Mouse (Mus musculus): ENCODE data around the gene Il23a. TPM values are rescaled to one million over a fixed set of nuclear protein-coding genes. Genes with fewer than 3 reads are reported as not detected.
"Not testable (repeated sequence)": the region's sequence is repeated elsewhere in the genome, so short reads cannot be mapped to it uniquely, and the experiment has no call there.

The Il23a gene
- polyA plus RNA-seq, 2 experiments = 0.28 to 0.31 TPM

- H3K27me3 ChIP-seq (ENCODE audit: control insufficient read depth, insufficient read depth, low read length) = no peaks in the 10 kb centered on the region
- no peak overlapping the region for H3K9ac ChIP-seq (ENCODE audit: low read depth, low read length, severe bottlenecking)
- H3K4me3 ChIP-seq (replicated peaks; ENCODE audit: low read length) = no peak overlapping the region
- no peak for TF ChIP-seq POLR2A (IDR thresholded peaks at IDR 0.05; ENCODE audit: borderline replicate concordance, extremely low read depth, insufficient read depth, insufficient read length)
- ATAC-seq (ENCODE audit: low FRiP score, low read depth) = no peak
- no peaks in the 10 kb centered on the region for H3K9me3 ChIP-seq (ENCODE audit: control insufficient read depth, low read length)
- no peak for DNase-seq (ENCODE audit: low spot score)
- H3K4me1 ChIP-seq (ENCODE audit: control insufficient read depth, insufficient read depth, low read length) = no peaks in the 10 kb centered on the region
- H3K4me2 ChIP-seq (replicated peaks; ENCODE audit: low read depth, low read length, severe bottlenecking) = no peak overlapping the region
- no peak overlapping the region for H3K27ac ChIP-seq (replicated peaks; ENCODE audit: low read depth, low read length)
- no peaks in the 10 kb centered on the region for H3K36me3 ChIP-seq (ENCODE audit: control insufficient read depth, insufficient read depth, low read length)
- WGBS = 78% methylated on average over 6 of the region's 6 CpGs
These were observed 34.9 kb downstream of the Il23a start for GRCm38 (mm10) chr10:128263393-128264310.

DNA sequence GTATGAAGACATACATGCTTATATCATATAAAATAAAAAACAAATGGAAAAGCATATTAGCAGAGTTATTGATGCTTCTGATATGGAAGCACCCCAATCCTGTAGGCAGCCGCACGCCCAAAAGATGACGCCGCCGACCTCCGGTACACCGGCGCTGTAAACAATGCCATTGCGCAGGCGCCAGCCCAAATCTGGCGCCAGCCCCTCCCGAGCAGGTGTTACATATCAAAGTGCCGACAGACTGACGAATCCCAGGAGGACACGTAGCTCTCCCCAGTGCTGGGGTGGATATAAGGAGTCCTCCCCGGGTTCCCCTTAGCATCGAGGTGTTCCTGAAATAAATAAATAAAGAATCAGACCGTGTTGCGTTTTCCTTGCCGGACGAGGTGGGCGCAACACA lies 36.3 kb downstream of the Il23a start:
- no peak for DNase-seq (ENCODE audit: low spot score)
- no peak for TF ChIP-seq POLR2A (IDR thresholded peaks at IDR 0.05; ENCODE audit: borderline replicate concordance, extremely low read depth, insufficient read depth, insufficient read length)
- whole genome bisulfite sequencing = 81% methylated on average over 22 of the region's 22 CpGs
- Histone ChIP-seq H3K4me2 (replicated peaks; ENCODE audit: low read depth, low read length, severe bottlenecking) (no peak overlapping the region), H3K9me3 (ENCODE audit: control insufficient read depth, low read length) (no peaks in the 10 kb centered on the region), H3K27ac (replicated peaks; ENCODE audit: low read depth, low read length) (no peak overlapping the region), H3K27me3 (ENCODE audit: control insufficient read depth, insufficient read depth, low read length) (no peaks in the 10 kb centered on the region), H3K4me3 (replicated peaks; ENCODE audit: low read length) (no peak overlapping the region), H3K9ac (ENCODE audit: low read depth, low read length, severe bottlenecking) (no peak overlapping the region), H3K4me1 (ENCODE audit: control insufficient read depth, insufficient read depth, low read length) (no peaks in the 10 kb centered on the region), H3K36me3 (ENCODE audit: control insufficient read depth, insufficient read depth, low read length) (no peaks in the 10 kb centered on the region)
- no peak for ATAC-seq (ENCODE audit: low FRiP score, low read depth)

DNA sequence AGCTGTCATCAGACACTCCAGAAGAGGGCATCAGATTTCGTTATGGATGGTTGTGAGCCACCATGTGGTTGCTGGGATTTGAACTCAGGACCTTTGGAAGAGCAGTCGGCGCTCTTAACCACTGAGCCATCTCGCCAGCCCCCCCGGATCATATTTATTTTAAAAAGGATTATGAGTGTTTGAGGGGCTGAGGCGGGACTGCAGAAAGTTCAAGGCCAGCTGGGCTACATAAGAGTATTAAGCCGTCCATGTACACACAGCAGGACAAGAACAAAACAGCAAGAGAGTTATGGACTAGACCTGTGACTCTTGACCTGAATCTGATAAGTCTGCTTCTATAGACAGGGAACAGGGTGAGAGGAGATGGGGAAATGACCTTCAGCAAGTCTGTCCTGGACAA lies 38.2 kb downstream of the Il23a start:
- not testable (repeated sequence) for H3K9ac ChIP-seq (ENCODE audit: low read depth, low read length, severe bottlenecking); H3K9me3 ChIP-seq (ENCODE audit: control insufficient read depth, low read length); DNase-seq (ENCODE audit: low spot score); ATAC-seq (ENCODE audit: low FRiP score, low read depth); H3K27me3 ChIP-seq (ENCODE audit: control insufficient read depth, insufficient read depth, low read length); H3K4me2 ChIP-seq (replicated peaks; ENCODE audit: low read depth, low read length, severe bottlenecking); H3K4me1 ChIP-seq (ENCODE audit: control insufficient read depth, insufficient read depth, low read length); H3K27ac ChIP-seq (replicated peaks; ENCODE audit: low read depth, low read length); H3K36me3 ChIP-seq (ENCODE audit: control insufficient read depth, insufficient read depth, low read length); H3K4me3 ChIP-seq (replicated peaks; ENCODE audit: low read length)
- WGBS = 81% methylated on average over 7 of the region's 7 CpGs

DNA sequence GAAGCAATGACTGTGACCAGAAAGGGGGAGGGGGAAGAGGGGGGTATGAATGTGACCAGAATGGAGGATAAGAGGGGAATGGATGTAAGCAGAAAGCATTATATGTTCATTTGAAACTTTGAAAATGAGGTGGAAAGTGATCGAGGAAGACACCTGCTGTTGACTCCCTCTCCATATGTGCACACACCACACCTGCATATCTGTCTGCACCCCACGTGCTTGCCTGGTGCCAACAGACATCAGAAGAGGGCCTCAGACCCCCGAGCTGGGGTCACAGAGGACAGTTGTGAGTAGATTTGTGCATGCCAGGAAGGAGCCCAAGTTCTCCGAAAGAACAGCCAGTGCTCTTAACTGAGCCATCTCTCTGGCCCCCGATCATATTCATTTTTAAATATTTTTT lies 38.6 kb downstream of the Il23a start:
- H3K9ac ChIP-seq (ENCODE audit: low read depth, low read length, severe bottlenecking) = no peak overlapping the region
- ATAC-seq (ENCODE audit: low FRiP score, low read depth) (no peak), DNase-seq (ENCODE audit: low spot score) (no peak)
- H3K27me3 ChIP-seq (ENCODE audit: control insufficient read depth, insufficient read depth, low read length) = no peaks in the 10 kb centered on the region
- TF ChIP-seq POLR2A (IDR thresholded peaks at IDR 0.05; ENCODE audit: borderline replicate concordance, extremely low read depth, insufficient read depth, insufficient read length) = no peak
- H3K4me1 ChIP-seq (ENCODE audit: control insufficient read depth, insufficient read depth, low read length) = no peaks in the 10 kb centered on the region
- 86% methylated on average over 5 of the region's 5 CpGs for WGBS
- no peaks in the 10 kb centered on the region for H3K9me3 ChIP-seq (ENCODE audit: control insufficient read depth, low read length)
- no peaks in the 10 kb centered on the region for H3K36me3 ChIP-seq (ENCODE audit: control insufficient read depth, insufficient read depth, low read length)
- H3K4me3 ChIP-seq (replicated peaks; ENCODE audit: low read length) = no peak overlapping the region
- no peak overlapping the region for H3K4me2 ChIP-seq (replicated peaks; ENCODE audit: low read depth, low read length, severe bottlenecking)
- H3K27ac ChIP-seq (replicated peaks; ENCODE audit: low read depth, low read length) = no peak overlapping the region

DNA sequence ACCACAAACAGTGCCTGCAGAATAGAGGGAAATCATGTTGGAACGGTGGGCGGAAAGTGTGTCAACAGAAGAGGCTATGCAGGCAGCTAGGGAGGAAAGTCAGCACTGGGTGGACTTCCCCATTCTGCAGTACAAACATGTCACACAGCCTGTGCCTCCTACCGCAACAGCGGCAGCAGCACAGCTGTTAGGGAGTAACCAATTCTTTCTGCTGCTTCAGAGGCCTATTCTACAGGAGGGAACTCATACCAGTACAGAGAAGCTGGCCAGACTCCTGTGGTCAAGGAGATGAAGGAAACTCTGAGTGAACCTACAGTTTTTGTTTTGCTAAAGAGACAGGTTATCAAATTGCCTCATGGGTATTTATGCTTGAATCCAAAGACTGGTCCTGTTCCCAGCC lies 39.6 kb downstream of the Il23a start:
- 84% methylated on average over 4 of the region's 4 CpGs for WGBS
- DNase-seq (ENCODE audit: low spot score) (no peak), ATAC-seq (ENCODE audit: low FRiP score, low read depth) (no peak)
- Histone ChIP-seq H3K4me3 (replicated peaks; ENCODE audit: low read length) (no peak overlapping the region), H3K27me3 (ENCODE audit: control insufficient read depth, insufficient read depth, low read length) (no peaks in the 10 kb centered on the region), H3K27ac (replicated peaks; ENCODE audit: low read depth, low read length) (no peak overlapping the region), H3K9ac (ENCODE audit: low read depth, low read length, severe bottlenecking) (no peak overlapping the region), H3K9me3 (ENCODE audit: control insufficient read depth, low read length) (no peaks in the 10 kb centered on the region), H3K4me2 (replicated peaks; ENCODE audit: low read depth, low read length, severe bottlenecking) (no peak overlapping the region), H3K4me1 (ENCODE audit: control insufficient read depth, insufficient read depth, low read length) (no peaks in the 10 kb centered on the region), H3K36me3 (ENCODE audit: control insufficient read depth, insufficient read depth, low read length) (no peaks in the 10 kb centered on the region)
- TF ChIP-seq POLR2A (IDR thresholded peaks at IDR 0.05; ENCODE audit: borderline replicate concordance, extremely low read depth, insufficient read depth, insufficient read length) = no peak

All from limb, embryonic 14.5 days (tissue).